Mouse (Mus musculus): ENCODE results near the gene Adam33.

GRCm38 (mm10) chr2:131054646-131055264 is 8.9 kb downstream of the Adam33 start:
- TF ChIP-seq CTCF (IDR thresholded peaks at IDR 0.05; ENCODE audit: low read depth, low read length) = no peak
- no peak for TF ChIP-seq POLR2AphosphoS5 (IDR thresholded peaks at IDR 0.05; ENCODE audit: insufficient replicate concordance, low read depth, low read length)
- no peak for TF ChIP-seq GATA1 (IDR thresholded peaks at IDR 0.05; ENCODE audit: borderline replicate concordance, low read length)
